Mouse (Mus musculus): Measurements from ENCODE around the gene Crat.
A peak's percentile ranks its signal among the peaks of the same experiment; 100 is the strongest.

DNA sequence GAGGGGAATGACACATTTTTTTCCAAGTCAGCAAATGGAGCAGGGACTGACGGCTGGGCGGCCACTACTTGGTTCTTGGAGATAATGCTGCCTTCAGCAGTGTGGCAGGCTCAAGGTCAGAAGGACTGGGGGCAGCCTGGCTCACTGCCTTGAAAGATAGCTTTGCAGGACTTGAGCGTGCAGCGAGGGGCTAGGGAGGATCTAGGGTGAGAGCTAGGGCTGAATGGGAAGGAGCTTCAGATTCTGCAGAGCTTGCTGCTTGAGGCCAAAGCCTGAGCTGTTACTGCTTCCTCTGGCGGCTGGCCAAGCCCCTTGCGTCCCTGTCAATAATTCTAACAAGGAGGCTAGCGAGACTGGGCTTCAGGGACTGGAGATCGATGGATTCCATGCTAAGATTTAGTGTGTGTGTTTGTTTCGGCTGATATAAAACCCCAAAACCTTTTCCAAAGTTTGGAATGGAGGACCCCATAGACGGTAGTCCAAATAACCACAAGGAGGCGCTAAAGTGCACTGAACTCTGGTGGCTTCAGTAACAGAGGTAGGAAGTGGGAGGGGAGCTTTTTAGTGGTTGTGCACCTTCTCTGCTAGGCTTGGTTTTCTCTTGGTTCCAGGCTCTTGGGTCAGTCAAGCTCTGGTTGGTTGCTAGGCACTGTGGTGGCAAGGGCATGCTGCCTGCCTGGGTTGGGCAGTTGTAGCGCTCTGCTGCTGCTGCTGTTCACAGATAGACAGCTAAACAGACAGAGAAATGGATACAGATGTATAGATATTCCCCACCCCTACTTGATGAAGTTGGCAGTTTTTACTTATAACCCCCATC lies 25.3 kb upstream of the Crat start:
- TF ChIP-seq CTCF (IDR thresholded peaks at IDR 0.05; ENCODE audit: low read depth, low read length) (peak; percentile 71), GATA1 (IDR thresholded peaks at IDR 0.05; ENCODE audit: borderline replicate concordance, low read length) (no peak), TAL1 (conservative IDR thresholded peaks at IDR 0.05; ENCODE audit: low read depth, low read length) (no peak), GATA2 (IDR thresholded peaks at IDR 0.05; ENCODE audit: borderline replicate concordance, low read depth, low read length) (no peak)
